Mouse (Mus musculus) small intestine, adult 2 months (tissue): Measurements from ENCODE around the gene Gldn.

ENCODE experiments used
- CTCF ChIP-seq: fragments of 200-500 bp; IDR thresholded peaks from 2 replicates; pipeline ENCODE4 v1.5.1; 2012; ENCODE audit warnings: low read depth, mild to moderate bottlenecking, control low read depth, inconsistent platforms, low read length, moderate library complexity, mixed read lengths; ENCODE audit not compliant: insufficient replicate concordance, insufficient read length; ENCODE audit errors: extremely low read depth
- POLR2A ChIP-seq: fragments of 200-500 bp; IDR thresholded peaks from 2 replicates; pipeline ENCODE4 v1.6.1; 2012; ENCODE audit warnings: low read depth, mild to moderate bottlenecking, control low read depth, inconsistent platforms, low read length, moderate library complexity

GRCm38 (mm10) chr9:54287804-54288203 is 1.5 kb downstream of the Gldn start:
- TF ChIP-seq CTCF (no peak), POLR2A (no peak)
